Mouse (Mus musculus) midbrain, postnatal 0 days (tissue): ENCODE data around the gene Myh3. TPM values are rescaled to one million over a fixed set of nuclear protein-coding genes. Genes with fewer than 3 reads are reported as not detected.

ENCODE experiments used
- ATAC-seq: fragments of 200-750 bp; cut with Nextera tagmentation; 2 replicates; pipeline ENCODE4 v1.8.0; 2017; ENCODE audit warnings: moderate number of reproducible peaks, mild to moderate bottlenecking, moderate TSS enrichment, moderate library complexity; ENCODE audit not compliant: low FRiP score
- DNase-seq: peaks from one replicate; pipeline ENCODE4 v3.0.0-alpha.2; 2015; ENCODE audit warnings: low spot score
- H3K27ac ChIP-seq: fragments of 300-500 bp; sonication (generic); 2 replicates; pipeline ENCODE4 v1.5.1; 2014; ENCODE audit warnings: low read depth, mild to moderate bottlenecking, low read length, mixed read lengths
- H3K27me3 ChIP-seq: fragments of 300-500 bp; sonication (generic); 2 replicates; pipeline ENCODE4 v1.6.1; 2014; ENCODE audit warnings: low read length, control low read depth, mixed read lengths; ENCODE audit not compliant: insufficient read depth
- H3K36me3 ChIP-seq: fragments of 300-500 bp; sonication (generic); 2 replicates; pipeline ENCODE4 v1.6.1; 2014; ENCODE audit warnings: low read length, control low read depth, mixed read lengths; ENCODE audit not compliant: insufficient read depth
- H3K4me1 ChIP-seq: fragments of 300-500 bp; sonication (generic); 2 replicates; pipeline ENCODE4 v1.6.1; 2014; ENCODE audit warnings: mild to moderate bottlenecking, control low read depth, antibody characterized with exemption, low read length, mixed read lengths; ENCODE audit not compliant: insufficient read depth
- H3K4me2 ChIP-seq: fragments of 300-500 bp; sonication (generic); 2 replicates; pipeline ENCODE4 v1.6.1; 2014; ENCODE audit warnings: low read depth, mild to moderate bottlenecking, low read length, mixed read lengths; ENCODE audit not compliant: poor library complexity, severe bottlenecking
- H3K4me3 ChIP-seq: fragments of 300-500 bp; sonication (generic); 2 replicates; pipeline ENCODE4 v1.5.1; 2014; ENCODE audit warnings: low read depth, mild to moderate bottlenecking, low read length, moderate library complexity
- H3K9ac ChIP-seq: fragments of 300-500 bp; sonication (generic); replicated peaks from 2 replicates; pipeline ENCODE4 v1.6.1; 2014; ENCODE audit warnings: mild to moderate bottlenecking, low read length, moderate library complexity, mixed read lengths; ENCODE audit not compliant: poor library complexity, severe bottlenecking
- H3K9me3 ChIP-seq: fragments of 300-500 bp; sonication (generic); 2 replicates; pipeline ENCODE4 v1.6.1; 2016; ENCODE audit warnings: low read length, control low read depth
- CTCF ChIP-seq: IDR thresholded peaks from 2 replicates; pipeline ENCODE4 v1.5.1; 2016; ENCODE audit warnings: antibody characterized with exemption, mild to moderate bottlenecking
- WGBS: fragments of 180-500 bp; shearing (Covaris S2); extraction: QIAGEN DNeasy Blood & Tissue Kit; methylation state at CpG from one replicate; pipeline ENCODE4 v1.1.7; 2014; 5-methylcytosine and 5-hydroxymethylcytosine counted together
- polyA plus RNA-seq: library from polyadenylated mRNA; unstranded; fragments of >200 nt; fragmentation: Nextera tagmentation; extraction: Ambion mirVana; gene quantifications from 2 replicates; pipeline ENCODE4 v1.2.1, GENCODE M21; 2015
- total RNA-seq: library from RNA; depleted of rRNA; stranded (reverse); fragments of >200 nt; gene quantifications from 2 replicates; pipeline ENCODE4 v1.2.3, GENCODE M21; 2014

Gene Myh3
- total and polyA plus RNA-seq, 2 experiments from 2014 or later = 0.25 to 1.2 TPM

- no peaks in the 10 kb centered on the region for H3K4me1 ChIP-seq
- H3K27me3 ChIP-seq = no peaks in the 10 kb centered on the region
- H3K9me3 ChIP-seq = no peaks in the 10 kb centered on the region
- ATAC-seq (no peak), DNase-seq (no peak)
- H3K27ac ChIP-seq = no peak overlapping the region
- 96% methylated on average over 3 of the region's 3 CpGs for WGBS
- no peak overlapping the region for H3K4me3 ChIP-seq
- no peak for TF ChIP-seq CTCF
- peaks cover 56% of the 10 kb centered on the region for H3K36me3 ChIP-seq
- no peak overlapping the region for H3K4me2 ChIP-seq
- no peak overlapping the region for H3K9ac ChIP-seq
Measured at GRCm38 (mm10) chr11:67062726-67063125, 15.4 kb upstream of the Myh3 start.

GRCm38 (mm10) chr11:67067741-67068140, 10.4 kb upstream of the Myh3 start:
- H3K27ac ChIP-seq = no peak overlapping the region
- H3K4me1 ChIP-seq = no peaks in the 10 kb centered on the region
- no peak for TF ChIP-seq CTCF
- H3K4me2 ChIP-seq = no peak overlapping the region
- H3K4me3 ChIP-seq = no peak overlapping the region
- no peaks in the 10 kb centered on the region for H3K9me3 ChIP-seq
- no peak overlapping the region for H3K9ac ChIP-seq
- peaks cover 28% of the 10 kb centered on the region for H3K36me3 ChIP-seq
- H3K27me3 ChIP-seq = no peaks in the 10 kb centered on the region
- 92% methylated on average over 3 of the region's 3 CpGs for WGBS
- no peak for DNase-seq
- ATAC-seq = no peak

- H3K9ac ChIP-seq = no peak overlapping the region
- no peaks in the 10 kb centered on the region for H3K36me3 ChIP-seq
- H3K4me2 ChIP-seq = no peak overlapping the region
- no peaks in the 10 kb centered on the region for H3K9me3 ChIP-seq
- DNase-seq (peak; percentile 59), ATAC-seq (no peak)
- no peak overlapping the region for H3K4me3 ChIP-seq
- 61% methylated on average over 15 of the region's 15 CpGs for WGBS
- TF ChIP-seq CTCF = no peak
- no peaks in the 10 kb centered on the region for H3K4me1 ChIP-seq
- no peaks in the 10 kb centered on the region for H3K27me3 ChIP-seq
- no peak overlapping the region for H3K27ac ChIP-seq
Measured at GRCm38 (mm10) chr11:67072615-67073130, 5.4 kb upstream of the Myh3 start.

- 23% methylated on average over 3 of the region's 3 CpGs for WGBS
- no peak overlapping the region for H3K27ac ChIP-seq
- no peaks in the 10 kb centered on the region for H3K27me3 ChIP-seq
- no peak overlapping the region for H3K4me3 ChIP-seq
- ATAC-seq = no peak
- TF ChIP-seq CTCF = no peak
- H3K4me1 ChIP-seq = no peaks in the 10 kb centered on the region
- DNase-seq = peak; percentile 17
- H3K4me2 ChIP-seq = no peak overlapping the region
- H3K9me3 ChIP-seq = no peaks in the 10 kb centered on the region
- H3K9ac ChIP-seq = no peak overlapping the region
- no peaks in the 10 kb centered on the region for H3K36me3 ChIP-seq
Measured at GRCm38 (mm10) chr11:67075036-67075435, 3.1 kb upstream of the Myh3 start.

GRCm38 (mm10) chr11:67076781-67077180, 1.3 kb upstream of the Myh3 start:
- TF ChIP-seq CTCF = no peak
- Histone ChIP-seq H3K4me1 (no peaks in the 10 kb centered on the region), H3K27me3 (no peaks in the 10 kb centered on the region), H3K36me3 (no peaks in the 10 kb centered on the region), H3K4me3 (no peak overlapping the region), H3K9ac (no peak overlapping the region), H3K4me2 (no peak overlapping the region), H3K9me3 (no peaks in the 10 kb centered on the region), H3K27ac (no peak overlapping the region)
- DNase-seq = no peak
- ATAC-seq = no peak
- 92% methylated on average over 5 of the region's 5 CpGs for WGBS

- DNase-seq (peak; percentile 69), ATAC-seq (no peak)
- Histone ChIP-seq H3K9ac (no peak overlapping the region), H3K4me3 (no peak overlapping the region), H3K4me1 (no peaks in the 10 kb centered on the region), H3K4me2 (no peak overlapping the region), H3K9me3 (no peaks in the 10 kb centered on the region), H3K36me3 (no peaks in the 10 kb centered on the region), H3K27ac (no peak overlapping the region), H3K27me3 (no peaks in the 10 kb centered on the region)
- 32% methylated on average over 3 of the region's 3 CpGs for WGBS
- no peak for TF ChIP-seq CTCF
Measured at GRCm38 (mm10) chr11:67077435-67077834, 665 bp upstream of the Myh3 start.
